Mouse (Mus musculus): ENCODE results near the gene Col9a2. TPM values are rescaled to one million over a fixed set of nuclear protein-coding genes. Genes with fewer than 3 reads are reported as not detected.
A peak's percentile ranks its signal among the peaks of the same experiment; 100 is the strongest.

Gene Col9a2
- polyA plus RNA-seq, 1 experiment from 2014 or later, result 15.4 TPM

- Histone ChIP-seq H3K9ac (ENCODE audit: low read depth, low read length) (no peak overlapping the region), H3K36me3 (ENCODE audit: control insufficient read depth, insufficient read depth, low read length) (no peaks in the 10 kb centered on the region), H3K4me2 (ENCODE audit: low read length) (no peak overlapping the region), H3K27me3 (replicated peaks; ENCODE audit: control insufficient read depth, insufficient read depth, low read length) (no peaks in the 10 kb centered on the region), H3K4me3 (ENCODE audit: low read length) (no peak overlapping the region), H3K4me1 (ENCODE audit: control insufficient read depth, insufficient read depth, low read depth, low read length) (peaks cover 20% of the 10 kb centered on the region), H3K27ac (ENCODE audit: low read depth, low read length) (no peak overlapping the region), H3K9me3 (ENCODE audit: control insufficient read depth, low read length) (no peaks in the 10 kb centered on the region)
- ATAC-seq, result no peak
These were observed 32.2 kb upstream of the Col9a2 start for GRCm38 (mm10) chr4:121007006-121007405.

- WGBS, result 80% methylated on average over 3 of the region's 3 CpGs
- H3K36me3 ChIP-seq (ENCODE audit: control insufficient read depth, insufficient read depth, low read length), result no peaks in the 10 kb centered on the region
- H3K4me1 ChIP-seq (ENCODE audit: control insufficient read depth, insufficient read depth, low read depth, low read length), result peaks cover 10% of the 10 kb centered on the region
- no peak overlapping the region for H3K4me3 ChIP-seq (ENCODE audit: low read length)
- H3K27ac ChIP-seq (ENCODE audit: low read depth, low read length), result no peak overlapping the region
- H3K9ac ChIP-seq (ENCODE audit: low read depth, low read length), result no peak overlapping the region
- no peak for ATAC-seq
- H3K9me3 ChIP-seq (ENCODE audit: control insufficient read depth, low read length), result no peaks in the 10 kb centered on the region
- H3K27me3 ChIP-seq (replicated peaks; ENCODE audit: control insufficient read depth, insufficient read depth, low read length), result no peaks in the 10 kb centered on the region
- H3K4me2 ChIP-seq (ENCODE audit: low read length), result no peak overlapping the region
These were observed 31.0 kb upstream of the Col9a2 start for GRCm38 (mm10) chr4:121008071-121008745.

DNA sequence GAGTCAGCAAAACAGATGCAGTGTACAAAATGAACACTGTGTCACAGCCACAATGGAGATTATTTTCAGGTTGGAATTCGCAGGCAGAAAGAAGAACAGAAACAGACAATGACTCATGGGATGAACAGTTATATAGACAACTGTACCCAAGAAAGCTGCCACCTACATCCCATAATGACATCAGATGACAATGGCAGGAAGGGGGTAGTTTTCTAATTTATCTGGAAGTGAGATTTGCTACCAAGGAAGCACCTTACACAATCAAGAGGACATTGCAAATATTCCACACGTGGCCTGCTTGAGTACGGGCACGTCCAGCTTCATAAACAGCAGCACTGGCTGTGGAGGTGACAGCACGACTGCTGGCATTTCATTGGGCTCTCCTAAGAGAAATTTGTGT, 30.0 kb upstream of the Col9a2 start:
- Histone ChIP-seq H3K4me3 (ENCODE audit: low read length) (no peak overlapping the region), H3K9me3 (ENCODE audit: control insufficient read depth, low read length) (no peaks in the 10 kb centered on the region), H3K36me3 (ENCODE audit: control insufficient read depth, insufficient read depth, low read length) (no peaks in the 10 kb centered on the region), H3K9ac (ENCODE audit: low read depth, low read length) (no peak overlapping the region), H3K4me2 (ENCODE audit: low read length) (no peak overlapping the region), H3K27me3 (replicated peaks; ENCODE audit: control insufficient read depth, insufficient read depth, low read length) (no peaks in the 10 kb centered on the region), H3K27ac (ENCODE audit: low read depth, low read length) (no peak overlapping the region), H3K4me1 (ENCODE audit: control insufficient read depth, insufficient read depth, low read depth, low read length) (peaks cover 2% of the 10 kb centered on the region)
- ATAC-seq, result no peak
- 82% methylated on average over 5 of the region's 5 CpGs for WGBS

GRCm38 (mm10) chr4:121010770-121011549, 28.2 kb upstream of the Col9a2 start:
- H3K9ac ChIP-seq (ENCODE audit: low read depth, low read length), result no peak overlapping the region
- H3K36me3 ChIP-seq (ENCODE audit: control insufficient read depth, insufficient read depth, low read length), result no peaks in the 10 kb centered on the region
- H3K27ac ChIP-seq (ENCODE audit: low read depth, low read length), result no peak overlapping the region
- no peaks in the 10 kb centered on the region for H3K27me3 ChIP-seq (replicated peaks; ENCODE audit: control insufficient read depth, insufficient read depth, low read length)
- H3K4me1 ChIP-seq (ENCODE audit: control insufficient read depth, insufficient read depth, low read depth, low read length), result peaks cover 14% of the 10 kb centered on the region
- 85% methylated on average over 11 of the region's 11 CpGs for WGBS
- no peaks in the 10 kb centered on the region for H3K9me3 ChIP-seq (ENCODE audit: control insufficient read depth, low read length)
- H3K4me2 ChIP-seq (ENCODE audit: low read length), result no peak overlapping the region
- no peak for ATAC-seq
- no peak overlapping the region for H3K4me3 ChIP-seq (ENCODE audit: low read length)

DNA sequence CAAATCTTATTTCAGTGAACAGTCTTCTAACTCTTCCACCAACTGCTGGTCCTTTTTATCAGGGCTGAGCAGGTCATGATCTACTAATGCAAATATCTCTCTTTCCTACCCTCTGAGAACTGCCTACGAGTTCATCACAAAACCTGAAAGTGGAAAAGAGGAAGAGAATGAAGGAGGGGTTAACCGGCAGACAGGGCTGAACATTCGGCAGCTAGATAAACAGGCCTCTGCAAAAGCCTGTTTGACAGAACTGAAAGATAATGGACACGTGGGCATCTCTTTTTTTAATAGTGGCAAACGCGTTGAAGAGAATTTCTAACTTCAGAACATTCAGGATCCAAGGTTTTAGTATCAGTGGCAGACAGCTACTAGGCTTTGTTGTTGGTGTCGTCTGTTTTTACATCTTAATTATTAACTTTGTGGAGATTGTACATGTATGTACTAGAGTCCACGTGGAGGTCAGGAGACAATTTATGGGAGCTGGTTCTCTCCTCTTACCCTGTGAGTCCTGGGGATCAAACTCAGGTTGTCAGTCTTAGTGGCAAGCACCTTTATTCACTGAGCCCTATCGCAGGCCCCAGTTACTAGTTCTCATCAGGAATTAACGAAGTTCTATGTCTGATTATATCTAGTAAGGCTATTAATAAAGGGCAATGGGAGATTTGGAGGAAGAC, 24.5 kb upstream of the Col9a2 start:
- no peak overlapping the region for H3K9ac ChIP-seq (ENCODE audit: low read depth, low read length)
- H3K9me3 ChIP-seq (ENCODE audit: control insufficient read depth, low read length), result no peaks in the 10 kb centered on the region
- no peaks in the 10 kb centered on the region for H3K27me3 ChIP-seq (replicated peaks; ENCODE audit: control insufficient read depth, insufficient read depth, low read length)
- H3K4me3 ChIP-seq (ENCODE audit: low read length), result no peak overlapping the region
- H3K36me3 ChIP-seq (ENCODE audit: control insufficient read depth, insufficient read depth, low read length), result no peaks in the 10 kb centered on the region
- ATAC-seq, result no peak
- H3K4me1 ChIP-seq (ENCODE audit: control insufficient read depth, insufficient read depth, low read depth, low read length), result peaks cover 15% of the 10 kb centered on the region
- WGBS, result 85% methylated on average over 10 of the region's 10 CpGs
- peak overlapping the region; percentile 74 for H3K4me2 ChIP-seq (ENCODE audit: low read length)
- no peak overlapping the region for H3K27ac ChIP-seq (ENCODE audit: low read depth, low read length)

GRCm38 (mm10) chr4:121015268-121015659, 23.9 kb upstream of the Col9a2 start:
- Histone ChIP-seq H3K4me2 (ENCODE audit: low read length) (peak overlapping the region; percentile 74), H3K27ac (ENCODE audit: low read depth, low read length) (no peak overlapping the region), H3K4me1 (ENCODE audit: control insufficient read depth, insufficient read depth, low read depth, low read length) (peaks cover 15% of the 10 kb centered on the region), H3K9me3 (ENCODE audit: control insufficient read depth, low read length) (no peaks in the 10 kb centered on the region), H3K9ac (ENCODE audit: low read depth, low read length) (no peak overlapping the region), H3K27me3 (replicated peaks; ENCODE audit: control insufficient read depth, insufficient read depth, low read length) (no peaks in the 10 kb centered on the region), H3K36me3 (ENCODE audit: control insufficient read depth, insufficient read depth, low read length) (no peaks in the 10 kb centered on the region), H3K4me3 (ENCODE audit: low read length) (peak overlapping the region; percentile 99; the same call in 1 of the 2 replicates)
- ATAC-seq, result no peak
- 78% methylated on average over 7 of the region's 7 CpGs for WGBS

GRCm38 (mm10) chr4:121016021-121016898, 22.9 kb upstream of the Col9a2 start:
- Histone ChIP-seq H3K4me2 (ENCODE audit: low read length) (peak overlapping the region; percentile 74), H3K9me3 (ENCODE audit: control insufficient read depth, low read length) (no peaks in the 10 kb centered on the region), H3K9ac (ENCODE audit: low read depth, low read length) (peak overlapping the region; percentile 93), H3K27ac (ENCODE audit: low read depth, low read length) (peak overlapping the region; percentile 80), H3K4me1 (ENCODE audit: control insufficient read depth, insufficient read depth, low read depth, low read length) (peaks cover 15% of the 10 kb centered on the region), H3K4me3 (ENCODE audit: low read length) (peak overlapping the region; percentile 99), H3K36me3 (ENCODE audit: control insufficient read depth, insufficient read depth, low read length) (no peaks in the 10 kb centered on the region), H3K27me3 (replicated peaks; ENCODE audit: control insufficient read depth, insufficient read depth, low read length) (no peaks in the 10 kb centered on the region)
- 4% methylated on average over 40 of the region's 40 CpGs for WGBS
- ATAC-seq, result peak; percentile 41

- no peaks in the 10 kb centered on the region for H3K27me3 ChIP-seq (replicated peaks; ENCODE audit: control insufficient read depth, insufficient read depth, low read length)
- H3K4me1 ChIP-seq (ENCODE audit: control insufficient read depth, insufficient read depth, low read depth, low read length), result peaks cover 15% of the 10 kb centered on the region
- peak; percentile 96 for ATAC-seq
- H3K36me3 ChIP-seq (ENCODE audit: control insufficient read depth, insufficient read depth, low read length), result no peaks in the 10 kb centered on the region
- peak within 1 kb of the TSS; percentile 99 for H3K4me3 ChIP-seq (ENCODE audit: low read length)
- H3K9me3 ChIP-seq (ENCODE audit: control insufficient read depth, low read length), result no peaks in the 10 kb centered on the region
- H3K9ac ChIP-seq (ENCODE audit: low read depth, low read length), result peak within 1 kb of the TSS; percentile 93
- peak within 1 kb of the TSS; percentile 74 for H3K4me2 ChIP-seq (ENCODE audit: low read length)
- 0% methylated on average over 42 of the region's 48 CpGs for WGBS
- H3K27ac ChIP-seq (ENCODE audit: low read depth, low read length), result peak within 1 kb of the TSS; percentile 80
These were observed 22.1 kb upstream of the Col9a2 start, which contains the start of gene Smap2 for GRCm38 (mm10) chr4:121016928-121017657. Gene Smap2 (minus strand): TSS chr4:121017247.

All from hindbrain, embryonic 16.5 days (tissue).